Mouse (Mus musculus) cerebellum, adult 2 months (tissue): ENCODE data around the gene Lgals3bp. TPM values are rescaled to one million over a fixed set of nuclear protein-coding genes. Genes with fewer than 3 reads are reported as not detected.

Experiments
- DNase-seq, 2 experiments: peaks; one replicate each; pipeline ENCODE4 v3.0.0; 2021
- H3K27ac ChIP-seq: fragments of 200-500 bp; 2 replicates; pipeline ENCODE4 v1.5.1; 2012; ENCODE audit warnings: low read length, control low read depth, inconsistent platforms; ENCODE audit not compliant: insufficient read depth
- H3K27me3 ChIP-seq: fragments of 200-500 bp; 2 replicates; pipeline ENCODE4 v1.6.1; 2012; ENCODE audit warnings: inconsistent platforms, mild to moderate bottlenecking, low read length, moderate library complexity; ENCODE audit not compliant: control insufficient read depth, insufficient read depth
- H3K4me1 ChIP-seq: fragments of 200-500 bp; 2 replicates; pipeline ENCODE4 v1.6.1; 2011; ENCODE audit warnings: low read length; ENCODE audit not compliant: control insufficient read depth, insufficient read depth
- H3K4me3 ChIP-seq: fragments of 200-500 bp; replicated peaks from 2 replicates; pipeline ENCODE3; 2011; ENCODE audit warnings: mild to moderate bottlenecking, low read depth, low read length, control low read depth; ENCODE audit not compliant: insufficient read depth
- CTCF ChIP-seq: fragments of 200-500 bp; IDR thresholded peaks from 2 replicates; pipeline ENCODE4 v1.5.1; 2011; ENCODE audit warnings: low read depth, mild to moderate bottlenecking, control low read depth, low read length, moderate library complexity, borderline replicate concordance; ENCODE audit not compliant: insufficient read depth
- POLR2A ChIP-seq: fragments of 200-500 bp; IDR thresholded peaks from 2 replicates; pipeline ENCODE4 v1.6.1; 2011; ENCODE audit warnings: low read length, control low read depth, borderline replicate concordance; ENCODE audit not compliant: insufficient read depth
- WGBS: fragments of 180-500 bp; shearing (Covaris S2); methylation state at CpG from one replicate; pipeline ENCODE4 v1.1.7; 2018; 5-methylcytosine and 5-hydroxymethylcytosine counted together
- polyA plus RNA-seq: library from polyadenylated mRNA; depleted of rRNA; stranded (reverse); fragments of >200 nt; gene quantifications from 2 replicates; pipeline ENCODE4 v1.2.3, GENCODE M21; 2012

The Lgals3bp gene
- polyA plus RNA-seq, 1 experiment, result 24.9 TPM

GRCm38 (mm10) chr11:118374506-118374905 is 27.4 kb downstream of the Lgals3bp start:
- no peak overlapping the region for H3K27ac ChIP-seq
- no peaks in the 10 kb centered on the region for H3K4me1 ChIP-seq
- H3K4me3 ChIP-seq, result no peak overlapping the region
- no peaks in the 10 kb centered on the region for H3K27me3 ChIP-seq
- WGBS, result 71% methylated on average over 5 of the region's 5 CpGs
- no peak for DNase-seq
- no peak for TF ChIP-seq CTCF
- TF ChIP-seq POLR2A, result no peak

DNA sequence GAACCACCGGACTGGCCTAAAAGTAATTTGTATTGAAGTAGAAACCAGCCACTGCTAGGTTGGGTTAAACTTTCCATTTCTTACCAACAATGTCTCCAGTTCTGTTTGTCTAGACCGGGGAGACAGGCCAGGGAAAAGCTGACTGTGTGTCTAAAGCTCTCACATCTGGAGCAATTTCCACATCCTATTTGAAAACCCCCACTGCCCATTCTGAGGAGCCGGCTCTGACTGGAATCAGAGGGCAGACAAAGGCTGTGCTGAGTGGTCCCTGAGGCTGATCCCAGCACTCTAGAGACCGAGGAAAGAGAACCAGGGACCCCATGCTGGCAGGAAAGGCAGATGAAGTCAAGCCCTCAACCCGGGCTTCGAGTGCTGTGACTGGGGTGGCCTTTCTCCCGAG is 29.3 kb downstream of the Lgals3bp start:
- 70% methylated on average over 7 of the region's 7 CpGs for WGBS
- no peak for DNase-seq
- H3K27ac ChIP-seq, result no peak overlapping the region
- TF ChIP-seq CTCF (no peak), POLR2A (no peak)
- no peak overlapping the region for H3K4me3 ChIP-seq
- no peaks in the 10 kb centered on the region for H3K4me1 ChIP-seq
- H3K27me3 ChIP-seq, result no peaks in the 10 kb centered on the region

GRCm38 (mm10) chr11:118371876-118372275 is 30.0 kb downstream of the Lgals3bp start:
- Histone ChIP-seq H3K27me3 (no peaks in the 10 kb centered on the region), H3K4me1 (no peaks in the 10 kb centered on the region), H3K4me3 (no peak overlapping the region), H3K27ac (no peak overlapping the region)
- 73% methylated on average over 7 of the region's 7 CpGs for WGBS
- DNase-seq, result no peak
- TF ChIP-seq CTCF, result no peak

- 71% methylated on average over 8 of the region's 8 CpGs for WGBS
- DNase-seq, result no peak
- TF ChIP-seq POLR2A, result no peak
- TF ChIP-seq CTCF, result no peak
- no peaks in the 10 kb centered on the region for H3K27me3 ChIP-seq
- no peaks in the 10 kb centered on the region for H3K4me1 ChIP-seq
- H3K4me3 ChIP-seq, result no peak overlapping the region
- no peak overlapping the region for H3K27ac ChIP-seq
Observed at GRCm38 (mm10) chr11:118369657-118370056, 32.2 kb downstream of the Lgals3bp start.

- no peaks in the 10 kb centered on the region for H3K4me1 ChIP-seq
- H3K4me3 ChIP-seq, result no peak overlapping the region
- H3K27ac ChIP-seq, result no peak overlapping the region
- TF ChIP-seq POLR2A (no peak), CTCF (no peak)
- H3K27me3 ChIP-seq, result no peaks in the 10 kb centered on the region
- no peak for DNase-seq
- 85% methylated on average over 5 of the region's 5 CpGs for WGBS
Observed at GRCm38 (mm10) chr11:118369251-118369650, 32.6 kb downstream of the Lgals3bp start.

DNA sequence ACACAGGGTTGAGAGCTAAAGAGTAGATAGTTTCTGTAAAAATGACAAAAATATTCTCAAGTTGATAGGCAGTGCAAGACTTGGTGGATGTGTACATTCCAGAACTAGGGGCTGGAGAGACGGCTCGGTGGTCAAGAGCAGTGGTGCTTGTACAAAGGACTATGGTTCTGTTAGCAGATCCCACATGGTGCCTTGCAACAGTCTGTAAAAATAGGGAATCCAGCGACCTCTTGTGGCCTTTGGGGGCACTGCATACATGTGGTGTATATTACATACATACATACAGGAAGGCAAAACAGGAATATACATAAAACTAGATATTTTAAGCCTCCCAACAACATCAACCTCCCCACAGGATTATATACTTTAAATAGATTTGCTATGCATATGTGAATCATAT is 33.6 kb downstream of the Lgals3bp start:
- no peak overlapping the region for H3K27ac ChIP-seq
- 67% methylated on average over 3 of the region's 3 CpGs for WGBS
- no peak for DNase-seq
- no peak for TF ChIP-seq CTCF
- no peak for TF ChIP-seq POLR2A
- no peak overlapping the region for H3K4me3 ChIP-seq
- no peaks in the 10 kb centered on the region for H3K27me3 ChIP-seq
- peaks cover 6% of the 10 kb centered on the region for H3K4me1 ChIP-seq

DNA sequence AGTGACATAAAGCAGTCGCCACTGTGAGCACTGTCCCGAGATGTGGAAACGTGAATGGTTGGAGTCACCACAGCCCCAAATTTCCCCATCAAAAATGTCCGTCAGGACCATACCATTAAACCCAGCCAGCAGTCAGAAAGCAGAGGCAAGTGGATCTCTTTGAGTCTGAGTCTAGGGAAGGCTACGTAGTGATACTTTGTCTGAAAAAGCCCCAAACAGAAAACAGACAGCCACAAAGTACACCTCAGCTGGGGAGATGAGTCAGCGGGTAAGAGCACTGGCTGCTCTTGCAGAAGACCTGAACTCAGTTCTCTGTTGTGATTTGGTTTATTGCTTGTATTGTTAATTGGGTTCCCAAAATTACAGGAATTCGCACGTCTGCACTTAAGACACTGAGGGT is 35.3 kb downstream of the Lgals3bp start:
- H3K4me3 ChIP-seq, result no peak overlapping the region
- H3K27ac ChIP-seq, result no peak overlapping the region
- H3K4me1 ChIP-seq, result peaks cover 11% of the 10 kb centered on the region
- no peak for TF ChIP-seq POLR2A
- TF ChIP-seq CTCF, result no peak
- no peak for DNase-seq
- WGBS, result 92% methylated on average over 8 of the region's 8 CpGs
- no peaks in the 10 kb centered on the region for H3K27me3 ChIP-seq

- peaks cover 12% of the 10 kb centered on the region for H3K4me1 ChIP-seq
- H3K27me3 ChIP-seq, result no peaks in the 10 kb centered on the region
- no peak overlapping the region for H3K4me3 ChIP-seq
- TF ChIP-seq CTCF (no peak), POLR2A (no peak)
- H3K27ac ChIP-seq, result no peak overlapping the region
- WGBS, result 77% methylated on average over 3 of the region's 3 CpGs
- DNase-seq, result no peak
Observed at GRCm38 (mm10) chr11:118366108-118366507, 35.8 kb downstream of the Lgals3bp start.

- H3K27me3 ChIP-seq, result no peaks in the 10 kb centered on the region
- WGBS, result 58% methylated on average over 7 of the region's 7 CpGs
- peaks cover 19% of the 10 kb centered on the region for H3K4me1 ChIP-seq
- DNase-seq, result no peak
- TF ChIP-seq CTCF (no peak), POLR2A (no peak)
- no peak overlapping the region for H3K27ac ChIP-seq
- H3K4me3 ChIP-seq, result no peak overlapping the region
Observed at GRCm38 (mm10) chr11:118365171-118365570, 36.7 kb downstream of the Lgals3bp start.
